Mouse (Mus musculus) midbrain, postnatal 0 days (tissue): ENCODE measurements around the gene Cant1. TPM values are rescaled to one million over a fixed set of nuclear protein-coding genes. Genes with fewer than 3 reads are reported as not detected.

Source experiments
- ATAC-seq: fragments of 200-750 bp; cut with Nextera tagmentation; 2 replicates; pipeline ENCODE4 v1.8.0; 2017; ENCODE audit warnings: moderate number of reproducible peaks, mild to moderate bottlenecking, moderate TSS enrichment, moderate library complexity; ENCODE audit not compliant: low FRiP score
- DNase-seq: peaks from one replicate; pipeline ENCODE4 v3.0.0-alpha.2; 2015; ENCODE audit warnings: low spot score
- H3K27ac ChIP-seq: fragments of 300-500 bp; sonication (generic); 2 replicates; pipeline ENCODE4 v1.5.1; 2014; ENCODE audit warnings: low read depth, mild to moderate bottlenecking, low read length, mixed read lengths
- H3K27me3 ChIP-seq: fragments of 300-500 bp; sonication (generic); 2 replicates; pipeline ENCODE4 v1.6.1; 2014; ENCODE audit warnings: low read length, control low read depth, mixed read lengths; ENCODE audit not compliant: insufficient read depth
- H3K36me3 ChIP-seq: fragments of 300-500 bp; sonication (generic); 2 replicates; pipeline ENCODE4 v1.6.1; 2014; ENCODE audit warnings: low read length, control low read depth, mixed read lengths; ENCODE audit not compliant: insufficient read depth
- H3K4me1 ChIP-seq: fragments of 300-500 bp; sonication (generic); 2 replicates; pipeline ENCODE4 v1.6.1; 2014; ENCODE audit warnings: mild to moderate bottlenecking, control low read depth, antibody characterized with exemption, low read length, mixed read lengths; ENCODE audit not compliant: insufficient read depth
- H3K4me2 ChIP-seq: fragments of 300-500 bp; sonication (generic); 2 replicates; pipeline ENCODE4 v1.6.1; 2014; ENCODE audit warnings: low read depth, mild to moderate bottlenecking, low read length, mixed read lengths; ENCODE audit not compliant: poor library complexity, severe bottlenecking
- H3K4me3 ChIP-seq: fragments of 300-500 bp; sonication (generic); 2 replicates; pipeline ENCODE4 v1.5.1; 2014; ENCODE audit warnings: low read depth, mild to moderate bottlenecking, low read length, moderate library complexity
- H3K9ac ChIP-seq: fragments of 300-500 bp; sonication (generic); replicated peaks from 2 replicates; pipeline ENCODE4 v1.6.1; 2014; ENCODE audit warnings: mild to moderate bottlenecking, low read length, moderate library complexity, mixed read lengths; ENCODE audit not compliant: poor library complexity, severe bottlenecking
- H3K9me3 ChIP-seq: fragments of 300-500 bp; sonication (generic); 2 replicates; pipeline ENCODE4 v1.6.1; 2016; ENCODE audit warnings: low read length, control low read depth
- CTCF ChIP-seq: IDR thresholded peaks from 2 replicates; pipeline ENCODE4 v1.5.1; 2016; ENCODE audit warnings: antibody characterized with exemption, mild to moderate bottlenecking
- WGBS: fragments of 180-500 bp; shearing (Covaris S2); extraction: QIAGEN DNeasy Blood & Tissue Kit; methylation state at CpG from one replicate; pipeline ENCODE4 v1.1.7; 2014; 5-methylcytosine and 5-hydroxymethylcytosine counted together
- polyA plus RNA-seq: library from polyadenylated mRNA; unstranded; fragments of >200 nt; fragmentation: Nextera tagmentation; extraction: Ambion mirVana; gene quantifications from 2 replicates; pipeline ENCODE4 v1.2.1, GENCODE M21; 2015
- total RNA-seq: library from RNA; depleted of rRNA; stranded (reverse); fragments of >200 nt; gene quantifications from 2 replicates; pipeline ENCODE4 v1.2.3, GENCODE M21; 2014

Cant1 gene
- total and polyA plus RNA-seq, 2 experiments from 2014 or later = 30.0 to 51.5 TPM

- Histone ChIP-seq H3K4me2 (no peak overlapping the region), H3K4me3 (no peak overlapping the region), H3K9ac (no peak overlapping the region), H3K9me3 (no peaks in the 10 kb centered on the region), H3K27me3 (no peaks in the 10 kb centered on the region), H3K4me1 (peaks cover 13% of the 10 kb centered on the region; the same call in 1 of the 2 replicates), H3K36me3 (peaks cover 32% of the 10 kb centered on the region), H3K27ac (no peak overlapping the region)
- 93% methylated on average over 5 of the region's 5 CpGs for WGBS
- DNase-seq = no peak
- no peak for ATAC-seq
- TF ChIP-seq CTCF = no peak
Measured at GRCm38 (mm10) chr11:118414270-118414669, 4.6 kb downstream of the Cant1 start.

GRCm38 (mm10) chr11:118413055-118413454, 5.8 kb downstream of the Cant1 start:
- Histone ChIP-seq H3K36me3 (peaks cover 41% of the 10 kb centered on the region), H3K4me1 (peaks cover 11% of the 10 kb centered on the region; the same call in 1 of the 2 replicates), H3K4me2 (no peak overlapping the region), H3K27ac (no peak overlapping the region), H3K27me3 (no peaks in the 10 kb centered on the region), H3K4me3 (no peak overlapping the region), H3K9ac (no peak overlapping the region), H3K9me3 (no peaks in the 10 kb centered on the region)
- TF ChIP-seq CTCF = no peak
- WGBS = 84% methylated on average over 4 of the region's 4 CpGs
- ATAC-seq = no peak
- DNase-seq = peak; percentile 47

- Histone ChIP-seq H3K4me3 (no peak overlapping the region), H3K27ac (no peak overlapping the region), H3K9me3 (no peaks in the 10 kb centered on the region), H3K4me1 (peaks cover 8% of the 10 kb centered on the region; the same call in 1 of the 2 replicates), H3K27me3 (no peaks in the 10 kb centered on the region), H3K4me2 (no peak overlapping the region), H3K36me3 (peaks cover 42% of the 10 kb centered on the region), H3K9ac (no peak overlapping the region)
- ATAC-seq (no peak), DNase-seq (no peak)
- no peak for TF ChIP-seq CTCF
- WGBS = 94% methylated on average over 2 of the region's 2 CpGs
Measured at GRCm38 (mm10) chr11:118412601-118413000, 6.3 kb downstream of the Cant1 start.

- H3K36me3 ChIP-seq = peaks cover 52% of the 10 kb centered on the region
- H3K9ac ChIP-seq = no peak overlapping the region
- H3K4me2 ChIP-seq = no peak overlapping the region
- H3K27ac ChIP-seq = no peak overlapping the region
- DNase-seq (no peak), ATAC-seq (no peak)
- H3K4me1 ChIP-seq = no peaks in the 10 kb centered on the region
- no peaks in the 10 kb centered on the region for H3K27me3 ChIP-seq
- H3K9me3 ChIP-seq = no peaks in the 10 kb centered on the region
- TF ChIP-seq CTCF = 0 out of 2 replicates have a peak, but pooled peaks have one; percentile 8
- 88% methylated on average over 8 of the region's 8 CpGs for WGBS
- no peak overlapping the region for H3K4me3 ChIP-seq
Measured at GRCm38 (mm10) chr11:118411271-118411670, 7.6 kb downstream of the Cant1 start.

GRCm38 (mm10) chr11:118410479-118410878, 8.4 kb downstream of the Cant1 start:
- Histone ChIP-seq H3K4me1 (no peaks in the 10 kb centered on the region), H3K36me3 (peaks cover 60% of the 10 kb centered on the region), H3K4me3 (no peak overlapping the region), H3K27me3 (no peaks in the 10 kb centered on the region), H3K27ac (no peak overlapping the region), H3K9me3 (no peaks in the 10 kb centered on the region), H3K4me2 (no peak overlapping the region), H3K9ac (no peak overlapping the region)
- WGBS = 94% methylated on average over 10 of the region's 10 CpGs
- no peak for TF ChIP-seq CTCF
- DNase-seq (no peak), ATAC-seq (no peak)

GRCm38 (mm10) chr11:118410073-118410444, 8.8 kb downstream of the Cant1 start:
- no peak overlapping the region for H3K9ac ChIP-seq
- no peaks in the 10 kb centered on the region for H3K27me3 ChIP-seq
- TF ChIP-seq CTCF = no peak
- no peak overlapping the region for H3K27ac ChIP-seq
- 76% methylated on average over 1 of the region's 1 CpGs for WGBS
- H3K4me2 ChIP-seq = no peak overlapping the region
- H3K4me3 ChIP-seq = no peak overlapping the region
- DNase-seq = no peak
- peaks cover 63% of the 10 kb centered on the region for H3K36me3 ChIP-seq
- no peaks in the 10 kb centered on the region for H3K4me1 ChIP-seq
- ATAC-seq = no peak
- H3K9me3 ChIP-seq = no peaks in the 10 kb centered on the region
